Mouse (Mus musculus) hindbrain, embryonic 15.5 days (tissue): ENCODE results near the gene Pde1c. TPM values are rescaled to one million over a fixed set of nuclear protein-coding genes. Genes with fewer than 3 reads are reported as not detected.

Experiments
- ATAC-seq: fragments of 200-750 bp; cut with Nextera tagmentation; 2 replicates; pipeline ENCODE4 v1.8.0; 2017; ENCODE audit warnings: low read depth, moderate number of reproducible peaks, moderate TSS enrichment; ENCODE audit not compliant: low FRiP score
- H3K27ac ChIP-seq: fragments of 300-500 bp; sonication (generic); replicated peaks from 2 replicates; pipeline ENCODE4 v1.5.1; 2015; ENCODE audit warnings: mild to moderate bottlenecking, inconsistent platforms
- H3K27me3 ChIP-seq: fragments of 300-500 bp; sonication (generic); 2 replicates; pipeline ENCODE4 v1.6.1; 2015; ENCODE audit warnings: control low read depth, inconsistent platforms
- H3K36me3 ChIP-seq: fragments of 300-500 bp; sonication (generic); 2 replicates; pipeline ENCODE4 v1.6.1; 2015; ENCODE audit warnings: control low read depth, inconsistent platforms
- H3K4me1 ChIP-seq: fragments of 300-500 bp; sonication (generic); replicated peaks from 2 replicates; pipeline ENCODE4 v1.6.1; 2015; ENCODE audit warnings: control low read depth, inconsistent platforms
- H3K4me2 ChIP-seq: fragments of 300-500 bp; sonication (generic); 2 replicates; pipeline ENCODE4 v1.6.1; 2015; ENCODE audit warnings: moderate library complexity, mild to moderate bottlenecking, inconsistent platforms
- H3K4me3 ChIP-seq: fragments of 300-500 bp; sonication (generic); 2 replicates; pipeline ENCODE4 v1.5.1; 2015; ENCODE audit warnings: mild to moderate bottlenecking, inconsistent platforms
- H3K9ac ChIP-seq: fragments of 300-500 bp; sonication (generic); 2 replicates; pipeline ENCODE4 v1.6.1; 2015; ENCODE audit warnings: inconsistent platforms
- H3K9me3 ChIP-seq: fragments of 300-500 bp; sonication (generic); 2 replicates; pipeline ENCODE4 v1.6.1; 2016; ENCODE audit warnings: control low read depth, inconsistent platforms
- WGBS: fragments of 180-500 bp; shearing (Covaris S2); methylation state at CpG from one replicate; pipeline ENCODE4 v1.1.7; 2015; 5-methylcytosine and 5-hydroxymethylcytosine counted together
- polyA plus RNA-seq: library from polyadenylated mRNA; unstranded; fragments of >200 nt; fragmentation: Nextera tagmentation; extraction: Ambion mirVana; gene quantifications from 2 replicates; pipeline ENCODE4 v1.2.1, GENCODE M21; 2015

Gene Pde1c
- polyA plus RNA-seq, 1 experiment from 2014 or later, result 23.7 TPM

DNA sequence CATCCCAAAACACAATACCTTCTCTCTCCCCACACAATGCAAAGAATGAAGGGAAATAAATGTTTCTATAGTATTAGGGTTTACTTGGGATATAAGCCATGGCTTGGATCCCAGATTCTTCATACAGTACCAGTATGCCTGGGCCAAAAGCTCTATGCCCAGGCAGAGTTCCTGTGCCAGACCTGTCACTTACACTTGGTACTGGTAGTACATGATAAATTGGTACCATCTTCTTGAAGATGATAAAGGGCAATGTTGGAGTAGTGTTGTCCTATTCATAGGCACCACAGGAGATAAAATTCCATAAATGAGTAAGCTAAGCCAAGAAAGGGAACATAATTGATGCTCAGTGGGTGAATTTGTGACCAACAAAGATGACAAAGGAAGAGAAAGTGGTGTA, 258.6 kb downstream of the Pde1c start:
- Histone ChIP-seq H3K9me3 (no peaks in the 10 kb centered on the region), H3K4me2 (no peak overlapping the region), H3K27ac (no peak overlapping the region), H3K9ac (no peak overlapping the region), H3K4me1 (no peaks in the 10 kb centered on the region), H3K4me3 (no peak overlapping the region), H3K36me3 (no peaks in the 10 kb centered on the region), H3K27me3 (no peaks in the 10 kb centered on the region)
- no peak for ATAC-seq

DNA sequence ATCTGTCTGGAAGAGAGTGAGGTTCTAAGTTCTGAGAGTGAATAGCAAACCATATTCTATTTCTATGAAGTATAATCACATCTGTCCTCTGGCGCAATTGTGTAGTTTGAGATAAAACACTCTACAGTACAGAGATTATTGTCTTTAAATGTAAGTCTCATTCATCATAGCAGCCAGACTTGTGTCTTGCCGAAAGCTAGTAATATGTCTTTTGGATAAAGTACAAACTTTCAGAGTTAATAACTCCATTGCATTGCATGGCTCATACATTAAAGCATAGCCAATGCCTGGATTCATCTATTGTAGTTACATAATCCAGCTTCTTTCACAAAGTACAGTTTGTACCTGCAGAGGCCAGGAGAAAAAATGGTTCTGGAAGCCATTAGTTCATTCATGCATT, 262.8 kb downstream of the Pde1c start:
- Histone ChIP-seq H3K9me3 (no peaks in the 10 kb centered on the region), H3K27me3 (no peaks in the 10 kb centered on the region), H3K36me3 (no peaks in the 10 kb centered on the region), H3K4me2 (no peak overlapping the region), H3K27ac (no peak overlapping the region), H3K9ac (no peak overlapping the region), H3K4me1 (no peaks in the 10 kb centered on the region), H3K4me3 (no peak overlapping the region)
- 87% methylated on average over 2 of the region's 2 CpGs for WGBS
- no peak for ATAC-seq

DNA sequence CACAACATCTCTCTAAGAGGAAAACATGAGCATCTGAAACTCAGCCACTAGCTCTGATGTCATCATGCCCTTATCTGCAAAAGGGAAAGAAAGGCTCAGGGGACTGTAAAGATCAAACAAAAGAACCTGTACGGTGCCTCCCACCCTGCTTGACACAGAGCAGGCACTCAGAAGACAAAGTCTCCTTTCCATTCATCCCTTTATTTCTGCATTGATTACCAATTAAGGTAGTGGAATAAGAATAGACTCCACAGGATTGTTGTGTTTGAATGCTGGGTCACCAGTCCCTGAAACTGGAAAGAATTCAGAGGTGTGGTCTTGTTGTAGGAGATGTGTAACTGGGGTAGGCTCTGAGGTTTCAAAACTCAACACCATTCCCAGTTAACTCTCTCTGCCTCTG, 276.7 kb downstream of the Pde1c start:
- Histone ChIP-seq H3K4me2 (no peak overlapping the region), H3K4me1 (no peaks in the 10 kb centered on the region), H3K9me3 (no peaks in the 10 kb centered on the region), H3K9ac (no peak overlapping the region), H3K27me3 (no peaks in the 10 kb centered on the region), H3K36me3 (no peaks in the 10 kb centered on the region), H3K4me3 (no peak overlapping the region), H3K27ac (no peak overlapping the region)
- no peak for ATAC-seq
- WGBS, result 62% methylated on average over 1 of the region's 1 CpGs

DNA sequence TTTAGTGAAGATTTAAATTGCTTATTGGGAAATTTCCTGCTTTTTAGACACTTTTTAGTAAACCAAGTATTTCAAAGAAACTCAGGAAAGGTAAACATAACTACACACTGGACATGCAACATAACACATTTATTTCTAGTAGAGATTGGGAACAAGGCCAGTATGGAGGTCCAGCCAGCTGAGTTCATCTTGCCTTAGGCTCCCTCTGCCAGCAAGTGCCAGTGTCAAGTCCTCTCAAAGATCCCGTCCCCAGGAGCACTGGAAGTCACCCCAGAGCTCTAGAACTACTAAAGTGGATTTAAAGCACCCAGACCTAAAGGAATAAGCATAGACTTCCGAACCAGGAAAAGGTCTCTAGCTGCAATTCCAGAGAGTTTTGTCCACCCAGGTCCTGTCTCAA, 279.6 kb downstream of the Pde1c start:
- Histone ChIP-seq H3K9me3 (no peaks in the 10 kb centered on the region), H3K27me3 (no peaks in the 10 kb centered on the region), H3K4me3 (no peak overlapping the region), H3K4me1 (no peaks in the 10 kb centered on the region), H3K36me3 (no peaks in the 10 kb centered on the region), H3K4me2 (no peak overlapping the region), H3K9ac (no peak overlapping the region), H3K27ac (no peak overlapping the region)
- 75% methylated on average over 2 of the region's 2 CpGs for WGBS
- no peak for ATAC-seq

DNA sequence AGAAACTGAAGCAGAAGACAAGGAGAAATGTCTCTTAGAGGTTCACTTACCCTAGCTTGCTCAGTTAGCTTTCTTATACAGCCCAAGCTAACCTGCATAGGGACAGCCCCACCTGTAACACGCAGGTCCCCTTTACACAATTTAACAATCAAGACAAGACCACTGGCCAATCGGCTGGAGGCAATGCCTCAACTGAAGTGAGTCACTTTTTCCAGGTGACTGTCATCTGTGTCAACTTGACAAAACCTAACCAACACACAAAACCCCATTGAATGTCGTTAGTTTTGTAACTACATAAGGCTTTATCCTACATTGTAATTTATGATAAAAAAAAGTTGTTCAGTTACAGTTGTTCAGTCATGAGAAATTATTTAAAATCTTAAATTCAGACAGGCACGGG, 284.1 kb downstream of the Pde1c start:
- 94% methylated on average over 4 of the region's 4 CpGs for WGBS

DNA sequence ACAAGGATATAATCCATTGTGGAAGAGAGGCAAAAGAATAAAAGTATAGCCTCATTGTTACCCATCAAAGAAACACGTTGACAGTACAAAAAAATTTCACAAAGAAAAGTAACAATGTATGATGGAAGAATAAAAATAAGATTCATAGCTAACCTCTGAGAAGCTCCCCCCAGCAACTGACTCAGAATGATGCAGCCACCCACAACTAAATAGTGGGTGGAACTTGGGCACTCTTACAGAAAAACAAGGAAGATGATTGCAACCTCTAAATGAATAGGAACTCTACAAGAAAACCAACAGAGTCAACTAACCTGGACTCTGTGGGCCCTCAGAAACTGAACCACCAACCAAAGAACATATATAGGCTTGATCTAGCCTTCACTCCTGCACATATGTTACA, 293.4 kb downstream of the Pde1c start:
- H3K9me3 ChIP-seq, result no peaks in the 10 kb centered on the region
- no peaks in the 10 kb centered on the region for H3K27me3 ChIP-seq
- 80% methylated on average over 1 of the region's 1 CpGs for WGBS

More for the DNA sequence above, 284.1 kb downstream of the Pde1c start:
- H3K36me3 ChIP-seq, result no peaks in the 10 kb centered on the region
- no peaks in the 10 kb centered on the region for H3K9me3 ChIP-seq
- no peak overlapping the region for H3K27ac ChIP-seq
- no peak for ATAC-seq
- H3K4me2 ChIP-seq, result no peak overlapping the region
- no peaks in the 10 kb centered on the region for H3K27me3 ChIP-seq
- no peak overlapping the region for H3K4me3 ChIP-seq
- no peaks in the 10 kb centered on the region for H3K4me1 ChIP-seq
- no peak overlapping the region for H3K9ac ChIP-seq

DNA sequence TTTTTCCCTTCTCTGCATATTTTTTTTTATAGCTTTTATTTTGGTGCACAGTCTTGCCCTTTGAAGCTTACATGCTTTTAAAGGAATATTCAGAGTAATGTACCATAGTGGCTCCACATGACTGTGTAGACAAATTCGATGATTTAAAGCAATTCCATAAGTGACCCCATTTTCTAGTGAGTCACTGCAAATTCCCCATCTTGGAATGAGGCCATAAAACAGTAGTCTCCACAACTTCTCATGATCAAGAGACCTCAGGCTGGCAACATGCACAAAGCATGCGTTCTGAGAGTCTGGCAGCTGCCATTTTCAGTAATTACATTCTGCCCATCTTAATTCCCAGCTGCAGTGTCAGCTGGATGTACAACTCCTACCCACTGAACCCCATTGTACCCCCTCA, 297.2 kb downstream of the Pde1c start:
- WGBS, result 78% methylated on average over 2 of the region's 2 CpGs
- Histone ChIP-seq H3K4me3 (no peak overlapping the region), H3K4me1 (no peaks in the 10 kb centered on the region), H3K9me3 (no peaks in the 10 kb centered on the region), H3K4me2 (no peak overlapping the region), H3K27me3 (no peaks in the 10 kb centered on the region), H3K9ac (no peak overlapping the region), H3K36me3 (no peaks in the 10 kb centered on the region), H3K27ac (no peak overlapping the region)
- ATAC-seq, result no peak

More for the DNA sequence above, 293.4 kb downstream of the Pde1c start:
- H3K36me3 ChIP-seq, result no peaks in the 10 kb centered on the region
- no peak overlapping the region for H3K4me3 ChIP-seq
- H3K4me2 ChIP-seq, result no peak overlapping the region
- H3K27ac ChIP-seq, result no peak overlapping the region
- H3K9ac ChIP-seq, result no peak overlapping the region
- no peak for ATAC-seq
- no peaks in the 10 kb centered on the region for H3K4me1 ChIP-seq

DNA sequence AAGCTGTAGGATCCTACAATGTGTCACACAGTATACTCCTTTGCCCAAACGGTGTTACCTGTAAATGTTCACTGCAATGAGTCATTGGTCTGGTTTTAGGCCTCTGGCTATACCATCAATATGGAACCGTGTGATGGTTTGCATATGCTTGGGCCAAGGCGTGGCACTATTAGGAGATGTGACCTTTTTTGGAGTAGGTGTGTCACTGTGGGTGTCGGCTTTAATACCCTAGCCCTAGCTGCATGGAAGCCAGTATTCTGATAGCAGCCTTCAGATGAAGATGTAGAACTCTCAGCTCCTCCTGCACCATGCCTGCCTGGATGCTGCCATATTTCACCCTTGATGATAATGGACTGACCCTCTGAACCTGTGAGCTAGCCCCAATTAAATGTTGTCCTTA, 304.4 kb downstream of the Pde1c start:
- Histone ChIP-seq H3K27ac (no peak overlapping the region), H3K9ac (no peak overlapping the region), H3K9me3 (no peaks in the 10 kb centered on the region), H3K4me3 (no peak overlapping the region), H3K36me3 (no peaks in the 10 kb centered on the region), H3K4me2 (no peak overlapping the region), H3K4me1 (no peaks in the 10 kb centered on the region), H3K27me3 (no peaks in the 10 kb centered on the region)
- no peak for ATAC-seq
- 94% methylated on average over 4 of the region's 4 CpGs for WGBS

DNA sequence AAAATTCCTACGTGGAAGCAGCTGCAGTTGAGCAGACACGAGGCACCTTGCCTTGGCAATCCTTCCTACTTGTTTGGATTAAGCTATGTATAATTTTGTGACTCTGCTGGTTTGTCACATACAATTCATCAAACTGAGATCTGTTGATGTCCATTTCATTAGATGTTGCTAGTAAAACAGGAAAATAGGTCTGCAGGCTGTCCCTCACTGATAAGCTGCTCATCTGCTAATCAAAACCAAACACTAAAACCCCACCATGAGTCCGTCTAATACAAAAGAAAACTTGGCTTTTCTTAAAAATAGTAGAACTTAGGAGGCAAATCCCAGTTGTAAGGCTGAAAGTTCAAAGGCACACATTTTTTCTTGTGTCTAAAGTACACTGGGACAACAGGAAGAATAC, 308.8 kb downstream of the Pde1c start:
- H3K9me3 ChIP-seq, result no peaks in the 10 kb centered on the region
- no peak overlapping the region for H3K27ac ChIP-seq
- 83% methylated on average over 3 of the region's 3 CpGs for WGBS
- H3K4me2 ChIP-seq, result no peak overlapping the region
- no peaks in the 10 kb centered on the region for H3K27me3 ChIP-seq
- H3K36me3 ChIP-seq, result no peaks in the 10 kb centered on the region
- no peak overlapping the region for H3K4me3 ChIP-seq
- no peaks in the 10 kb centered on the region for H3K4me1 ChIP-seq
- no peak overlapping the region for H3K9ac ChIP-seq
- no peak for ATAC-seq

DNA sequence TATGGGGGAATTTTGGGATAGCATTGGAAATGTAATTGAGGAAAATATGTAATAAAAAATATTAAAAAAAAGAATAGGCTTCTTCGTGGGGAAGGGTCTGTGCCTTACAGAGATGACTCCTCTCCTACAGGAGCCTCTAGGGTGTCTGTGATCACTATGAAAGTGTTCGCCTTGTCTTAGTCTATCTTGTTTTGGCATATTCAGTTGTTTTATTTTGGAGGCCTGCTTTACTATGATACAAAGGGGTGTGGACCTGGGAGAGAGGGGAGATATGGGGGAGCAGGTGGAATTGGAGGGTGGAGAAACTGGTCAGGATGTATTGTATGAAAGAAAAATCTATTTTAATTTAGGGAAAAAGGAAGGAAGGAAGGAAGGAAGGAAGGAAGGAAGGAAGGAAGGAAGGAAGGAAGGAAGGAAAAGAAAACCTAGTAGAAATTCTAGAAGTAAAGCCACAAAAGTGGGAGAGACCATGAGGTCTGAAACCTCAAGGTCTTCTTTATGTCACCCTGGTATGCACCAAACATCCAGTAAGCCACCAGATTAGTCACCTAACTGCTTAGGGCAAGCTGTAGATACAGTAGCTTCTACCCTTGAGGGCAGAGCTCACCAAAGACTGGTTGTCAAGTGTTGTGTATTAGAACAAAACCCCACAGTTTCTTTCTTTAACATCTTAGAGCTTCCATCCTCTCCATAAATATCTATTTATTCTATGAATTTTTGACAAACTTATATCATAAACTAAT, 311.2 kb downstream of the Pde1c start:
- Histone ChIP-seq H3K36me3 (no peaks in the 10 kb centered on the region), H3K9ac (no peak overlapping the region), H3K9me3 (no peaks in the 10 kb centered on the region), H3K27ac (no peak overlapping the region), H3K27me3 (no peaks in the 10 kb centered on the region), H3K4me3 (no peak overlapping the region), H3K4me1 (no peaks in the 10 kb centered on the region), H3K4me2 (no peak overlapping the region)
- 88% methylated on average over 2 of the region's 2 CpGs for WGBS
- ATAC-seq, result no peak

DNA sequence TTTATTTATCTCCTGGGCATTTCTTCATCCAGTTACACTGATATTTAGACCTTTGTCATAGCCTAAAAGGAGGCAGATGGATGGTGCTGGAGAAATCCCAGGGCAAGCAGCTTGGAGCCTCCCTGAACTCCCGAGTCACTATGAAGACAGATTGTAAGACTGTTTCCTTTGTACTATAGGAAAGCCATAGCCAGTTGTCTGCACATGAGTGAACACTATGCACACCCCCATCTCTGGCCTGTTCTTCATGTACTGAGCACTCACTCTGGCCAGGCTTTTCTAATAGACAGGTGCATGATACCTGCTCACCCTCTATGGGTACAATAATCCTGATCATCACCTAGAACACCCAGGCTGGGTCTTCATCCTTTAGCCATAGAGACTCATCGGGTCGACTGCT, 318.8 kb downstream of the Pde1c start:
- WGBS, result 82% methylated on average over 3 of the region's 3 CpGs
- H3K36me3 ChIP-seq, result no peaks in the 10 kb centered on the region
- no peaks in the 10 kb centered on the region for H3K27me3 ChIP-seq
- H3K27ac ChIP-seq, result no peak overlapping the region
- no peaks in the 10 kb centered on the region for H3K4me1 ChIP-seq
- H3K4me2 ChIP-seq, result no peak overlapping the region
- no peak overlapping the region for H3K9ac ChIP-seq
- no peak overlapping the region for H3K4me3 ChIP-seq
- no peak for ATAC-seq
- H3K9me3 ChIP-seq, result no peaks in the 10 kb centered on the region

DNA sequence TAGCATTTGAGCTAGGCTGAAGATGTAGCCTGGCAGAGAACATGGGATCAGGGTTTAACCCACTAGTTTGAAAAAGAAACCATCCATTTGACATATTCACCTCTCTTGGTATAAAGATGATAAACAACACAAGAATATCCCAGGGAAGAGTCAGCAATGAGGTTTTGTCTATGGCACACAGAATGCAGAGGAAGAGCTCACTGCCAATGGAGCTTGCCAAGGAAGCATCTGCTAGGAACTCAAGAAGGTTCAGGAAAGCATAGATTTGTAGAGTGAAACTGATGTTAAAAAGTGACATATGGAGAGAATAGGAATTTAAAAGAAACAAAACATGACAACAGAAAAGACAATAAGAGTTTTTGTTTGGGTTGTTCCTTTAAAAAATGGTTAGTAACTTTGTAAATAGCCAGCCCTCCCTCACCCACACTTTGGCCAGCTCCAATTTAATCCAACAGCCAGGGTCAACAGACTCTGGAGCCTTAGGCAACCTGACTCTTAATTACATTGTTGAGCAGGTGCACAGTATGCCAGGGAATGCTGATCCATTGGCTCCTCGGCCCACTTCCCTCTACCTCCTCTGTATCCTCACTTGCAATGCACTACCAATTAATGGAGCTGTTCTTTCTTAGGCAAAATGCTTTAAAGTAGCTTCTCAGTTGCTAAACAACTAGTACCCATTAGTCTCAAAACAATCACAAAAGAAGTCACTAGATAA, 377.3 kb downstream of the Pde1c start:
- Histone ChIP-seq H3K27me3 (no peaks in the 10 kb centered on the region), H3K36me3 (no peaks in the 10 kb centered on the region), H3K9me3 (no peaks in the 10 kb centered on the region), H3K4me2 (no peak overlapping the region), H3K4me1 (no peaks in the 10 kb centered on the region), H3K27ac (no peak overlapping the region), H3K9ac (no peak overlapping the region), H3K4me3 (no peak overlapping the region)
- 72% methylated on average over 1 of the region's 1 CpGs for WGBS
- ATAC-seq, result no peak

DNA sequence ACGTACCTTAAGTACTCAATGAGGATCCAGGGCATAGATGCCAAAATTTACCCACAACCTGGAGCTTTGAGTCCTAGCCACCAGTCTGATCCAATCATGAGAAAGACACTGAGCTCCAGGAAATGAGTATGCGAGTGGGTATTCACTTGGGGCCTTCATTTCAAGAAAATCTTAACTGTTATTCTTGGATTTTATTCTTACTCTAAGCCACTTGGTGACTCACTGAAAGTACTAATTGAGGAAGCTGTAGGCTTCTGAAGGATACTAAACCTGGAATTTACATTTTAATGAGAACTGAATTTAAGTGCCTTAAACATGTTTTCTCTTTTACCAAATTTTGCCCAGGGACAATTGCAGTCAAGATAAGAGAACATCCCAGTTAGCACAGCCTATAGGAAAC, 392.4 kb downstream of the Pde1c start:
- H3K4me1 ChIP-seq, result no peaks in the 10 kb centered on the region
- no peak for ATAC-seq

More for the DNA sequence above, 392.4 kb downstream of the Pde1c start:
- Histone ChIP-seq H3K9me3 (no peaks in the 10 kb centered on the region), H3K9ac (no peak overlapping the region), H3K27me3 (no peaks in the 10 kb centered on the region), H3K27ac (no peak overlapping the region), H3K36me3 (no peaks in the 10 kb centered on the region), H3K4me2 (no peak overlapping the region), H3K4me3 (no peak overlapping the region)
- 88% methylated on average over 2 of the region's 2 CpGs for WGBS
